ENCODE assay signal across 12 mouse cellular contexts in genomic region chr16:52070128-52070527, GRCm38 (mm10).
"Had no signal": no experiment of that assay in that cellular context is flagged by ENCODE, and none has a peak within 500 bp of the region (broad histone marks: within the 10 kb centered on the region; RNA-seq: fewer than 3 reads in every experiment).

No protein-coding gene starts in this region.

- ATAC-seq: liver, embryonic 12.5 days had no signal

- H3K4me3 ChIP-seq: limb, embryonic 15.5 days; liver, embryonic 12.5 days; midbrain, embryonic 10.5 days had no signal

- H3K9me3 ChIP-seq: limb, embryonic 15.5 days; liver, embryonic 12.5 days; midbrain, embryonic 10.5 days had no signal

- H3K9ac ChIP-seq: limb, embryonic 15.5 days; liver, embryonic 12.5 days; lung, embryonic 14.5 days had no signal

- H3K27me3 ChIP-seq: limb, embryonic 15.5 days; liver, embryonic 12.5 days had no signal

- H3K36me3 ChIP-seq: limb, embryonic 15.5 days; liver, embryonic 12.5 days had no signal

- DNase-seq: kidney, postnatal 25 days; layer of hippocampus, postnatal 36 days; lung, embryonic 14.5 days; lung, postnatal 10 days; lung, postnatal 4 days; midbrain, embryonic 14.5 days; right cerebral cortex, adult 18-20 months; right cerebral cortex, postnatal 25 days; thymus, postnatal 4 days had no signal

- H3K27ac ChIP-seq: limb, embryonic 15.5 days; liver, embryonic 12.5 days; midbrain, embryonic 10.5 days had no signal

- H3K4me2 ChIP-seq: limb, embryonic 15.5 days; liver, embryonic 12.5 days; lung, embryonic 14.5 days had no signal
